ENCODE assay signal across 25 mouse cellular contexts in genomic region chr9:66308741-66309140, GRCm38 (mm10). TPM values are rescaled to one million over a fixed set of nuclear protein-coding genes. Genes with fewer than 3 reads are reported as not detected.
DNase-seq lines count a peak whose midpoint lies in the region; ATAC-seq lines count a peak whose summit lies in the region.
"Had no signal": no experiment of that assay in that cellular context is flagged by ENCODE, and none has a peak within 500 bp of the region (broad histone marks: within the 10 kb centered on the region; RNA-seq: fewer than 3 reads in every experiment).

No protein-coding gene starts in this region.

- no peak overlapping the region for H3K4me3 ChIP-seq in heart, embryonic 10.5 days
- no peak overlapping the region for H3K4me3 ChIP-seq in intestine, embryonic 16.5 days (ENCODE audit: low read length)
- H3K4me3 ChIP-seq: embryonic facial prominence, embryonic 13.5 days; embryonic facial prominence, embryonic 15.5 days; erythroblast, embryonic 14.5 days; forebrain, embryonic 10.5 days; forebrain, embryonic 12.5 days had no signal

- ATAC-seq in intestine, embryonic 16.5 days, result no peak
- ATAC-seq: activated CD4-positive, CD25-positive, alpha-beta regulatory T cell, adult 4 months; forebrain, embryonic 14.5 days; forebrain, embryonic 16.5 days; Patski had no signal

- no peak overlapping the region for H3K9ac ChIP-seq in intestine, embryonic 16.5 days (ENCODE audit: low read depth, low read length)
- H3K9ac ChIP-seq: embryonic facial prominence, embryonic 13.5 days; embryonic facial prominence, embryonic 15.5 days; forebrain, embryonic 12.5 days had no signal

- no peak overlapping the region for H3K27ac ChIP-seq in heart, embryonic 10.5 days
- no peak overlapping the region for H3K27ac ChIP-seq in intestine, embryonic 16.5 days (ENCODE audit: low read length)
- H3K27ac ChIP-seq: embryonic facial prominence, embryonic 13.5 days; embryonic facial prominence, embryonic 15.5 days; forebrain, embryonic 10.5 days; forebrain, embryonic 12.5 days had no signal

- H3K27me3 ChIP-seq in heart, embryonic 10.5 days (ENCODE audit: insufficient read depth, poor library complexity, severe bottlenecking), result 0 out of 2 replicates have a peak, but pooled peaks cover 5% of the 10 kb centered on the region
- H3K27me3 ChIP-seq in intestine, embryonic 16.5 days (replicated peaks; ENCODE audit: control insufficient read depth, insufficient read depth, low read length), result no peaks in the 10 kb centered on the region
- H3K27me3 ChIP-seq: embryonic facial prominence, embryonic 13.5 days; embryonic facial prominence, embryonic 15.5 days; forebrain, embryonic 12.5 days had no signal

- H3K4me1 ChIP-seq in heart, embryonic 10.5 days, result peaks cover 14% of the 10 kb centered on the region
- peaks cover 3% of the 10 kb centered on the region; the same call in 1 of the 2 replicates for H3K4me1 ChIP-seq in intestine, embryonic 16.5 days (ENCODE audit: control insufficient read depth, insufficient read depth, low read length)

- DNase-seq in heart, embryonic 10.5 days (ENCODE audit: low spot score), result peak; percentile 7
- no peak for DNase-seq in heart, postnatal 4 days
- peak; percentile 20 for DNase-seq in retina, adult 2 months (ENCODE audit: low read depth, low spot score)
- DNase-seq in retina, postnatal 1 day, result peak; percentile 81
- no peak for DNase-seq in kidney, adult 8-10 months
- no peak for DNase-seq in right cerebral cortex, postnatal 25 days
- DNase-seq: adrenal gland, adult 8-10 months; adrenal gland, postnatal 14 days; adrenal gland, postnatal 36 days; cerebellum, adult 11-12 months; cerebellum, adult 2 months; cerebellum, adult 9-10 months; cerebellum, postnatal 10 days; cerebellum, postnatal 36 days; embryo, embryonic 11 days had no signal

- 70% methylated on average over 4 of the region's 4 CpGs for WGBS in heart, embryonic 10.5 days
- WGBS in intestine, embryonic 16.5 days, result 81% methylated on average over 4 of the region's 4 CpGs

- no peak overlapping the region for H3K4me2 ChIP-seq in intestine, embryonic 16.5 days (ENCODE audit: low read depth, low read length)
- H3K4me2 ChIP-seq: embryonic facial prominence, embryonic 13.5 days; embryonic facial prominence, embryonic 15.5 days; forebrain, embryonic 12.5 days had no signal

- H3K9me3 ChIP-seq in heart, embryonic 10.5 days, result no peaks in the 10 kb centered on the region
- H3K9me3 ChIP-seq in intestine, embryonic 16.5 days (ENCODE audit: control insufficient read depth, low read length), result no peaks in the 10 kb centered on the region
- H3K9me3 ChIP-seq: embryonic facial prominence, embryonic 13.5 days; embryonic facial prominence, embryonic 15.5 days; forebrain, embryonic 10.5 days; forebrain, embryonic 12.5 days had no signal

- no peaks in the 10 kb centered on the region for H3K36me3 ChIP-seq in heart, embryonic 10.5 days
- no peaks in the 10 kb centered on the region for H3K36me3 ChIP-seq in intestine, embryonic 16.5 days (ENCODE audit: control insufficient read depth, insufficient read depth, low read length)
- H3K36me3 ChIP-seq: embryonic facial prominence, embryonic 13.5 days; embryonic facial prominence, embryonic 15.5 days; forebrain, embryonic 10.5 days; forebrain, embryonic 12.5 days had no signal

RNA-seq across cellular contexts. Expression of gene Herc1, which starts 41.5 kb away (rescaled TPM):
- 22.3 and 24.5 TPM in 2 replicates for polyA plus RNA-seq in heart, embryonic 10.5 days (2016; fragmentation: Nextera tagmentation; extraction: Ambion mirVana)
- total RNA-seq in heart, postnatal 4 days (2021), result 10 to 100 TPM; 48.0 to 48.5 TPM
- 12.8 and 13.8 TPM in 2 replicates for polyA plus RNA-seq in intestine, embryonic 16.5 days (2015; fragmentation: Nextera tagmentation; extraction: Ambion mirVana)

Comparison
In these comparisons a context has a peak if more than half of its experiments do, and no peak if none do; other contexts are left out.
1. DNase-seq: peak in heart, embryonic 10.5 days (single experiment), retina, adult 2 months (single experiment) and retina, postnatal 1 day (single experiment); none in heart, postnatal 4 days (single experiment), kidney, adult 8-10 months (0 of 2) and right cerebral cortex, postnatal 25 days (single experiment).